Mouse (Mus musculus) embryo, embryonic 11.5 days (tissue): ENCODE results near the gene Lypd8.
"Not testable (repeated sequence)": the region's sequence is repeated elsewhere in the genome, so short reads cannot be mapped to it uniquely, and the experiment has no call there.

Experiments
- DNase-seq: peaks from one replicate; pipeline ENCODE4 v3.0.0-alpha.2; 2012; ENCODE audit warnings: low read depth, low spot score

Gene Lypd8

GRCm38 (mm10) chr11:58378763-58379278, at the start of gene Lypd8:
Lypd8 (plus strand) TSS chr11:58379043.
- DNase-seq, result no peak

GRCm38 (mm10) chr11:58329906-58330275, 49.0 kb upstream of the Lypd8 start:
- DNase-seq, result no peak

- peak; percentile 85 for DNase-seq
These were observed 48.3 kb upstream of the Lypd8 start, which contains the start of the genes Zfp672 and Sh3bp5l for GRCm38 (mm10) chr11:58330276-58331148. Zfp672 (minus strand) TSS chr11:58330339. Sh3bp5l (plus strand) TSS chr11:58330724.

- DNase-seq, result no peak
These were observed 47.7 kb upstream of the Lypd8 start for GRCm38 (mm10) chr11:58331149-58331495.

GRCm38 (mm10) chr11:58331546-58331945, 47.3 kb upstream of the Lypd8 start:
- no peak for DNase-seq

- no peak for DNase-seq
These were observed 44.1 kb upstream of the Lypd8 start for GRCm38 (mm10) chr11:58334746-58335145.

- DNase-seq, result no peak
These were observed 32.1 kb upstream of the Lypd8 start for GRCm38 (mm10) chr11:58346745-58347144.

- no peak for DNase-seq
These were observed 28.2 kb upstream of the Lypd8 start for GRCm38 (mm10) chr11:58350628-58351027.

GRCm38 (mm10) chr11:58351179-58351578, 27.7 kb upstream of the Lypd8 start:
- no peak for DNase-seq

GRCm38 (mm10) chr11:58352681-58353548, 25.9 kb upstream of the Lypd8 start:
- no peak for DNase-seq

GRCm38 (mm10) chr11:58353709-58354108, 25.1 kb upstream of the Lypd8 start:
- no peak for DNase-seq

GRCm38 (mm10) chr11:58354476-58354875, 24.4 kb upstream of the Lypd8 start:
- no peak for DNase-seq

GRCm38 (mm10) chr11:58354927-58355326, 23.9 kb upstream of the Lypd8 start:
- no peak for DNase-seq

GRCm38 (mm10) chr11:58357042-58357441, 21.8 kb upstream of the Lypd8 start:
- DNase-seq, result no peak

- no peak for DNase-seq
These were observed 20.9 kb upstream of the Lypd8 start for GRCm38 (mm10) chr11:58357844-58358534.

- DNase-seq, result not testable (repeated sequence)
These were observed 16.3 kb upstream of the Lypd8 start for GRCm38 (mm10) chr11:58362562-58362961.

GRCm38 (mm10) chr11:58364454-58364853, 14.4 kb upstream of the Lypd8 start:
- no peak for DNase-seq

- not testable (repeated sequence) for DNase-seq
These were observed 12.7 kb upstream of the Lypd8 start for GRCm38 (mm10) chr11:58366191-58366590.

GRCm38 (mm10) chr11:58377273-58377672, 1.6 kb upstream of the Lypd8 start:
- DNase-seq, result no peak

GRCm38 (mm10) chr11:58377686-58378085, 1.2 kb upstream of the Lypd8 start:
- no peak for DNase-seq

GRCm38 (mm10) chr11:58379516-58379915, 673 bp downstream of the Lypd8 start:
- no peak for DNase-seq

- DNase-seq, result no peak
These were observed 3.6 kb downstream of the Lypd8 start for GRCm38 (mm10) chr11:58382471-58382870.
